In genomic region chr10:81167200-81168086, GRCm38 (mm10) we compare ENCODE assay signal across 8 mouse cellular contexts. TPM values are rescaled to one million over a fixed set of nuclear protein-coding genes. Genes with fewer than 3 reads are reported as not detected.
DNase-seq lines count a peak whose midpoint lies in the region; ATAC-seq and TF ChIP-seq lines count a peak whose summit lies in the region.

Gene Pias4 (minus strand): TSS chr10:81167923.

- peak; percentile 99 for DNase-seq in MEL (ENCODE audit: low read depth, low spot score)
- peak; percentile 100 for DNase-seq in cerebellum, adult 2 months
- peak; percentile 100 for DNase-seq in forebrain, postnatal 0 days
- DNase-seq in heart, postnatal 4 days = peak; percentile 100
- DNase-seq in layer of hippocampus, adult 8-10 months (ENCODE audit: low spot score in 2 of 2) = peak; percentile 100
- peak; percentile 99 for DNase-seq in ovary, adult 18-20 months (ENCODE audit: low spot score)
- DNase-seq in thymus, postnatal 0 days (ENCODE audit: low spot score) = peak; percentile 100

- TF ChIP-seq POLR2A in MEL (IDR thresholded peaks at IDR 0.05; ENCODE audit: control insufficient read depth in 1 of 2, insufficient read depth in 1 of 2, low read depth in 1 of 2, low read length in 2 of 2, poor library complexity in 1 of 2) = peak; percentile 72 to 76; a peak in 3 of 4 replicates
- TF ChIP-seq POLR2A in cerebellum, adult 2 months (IDR thresholded peaks at IDR 0.05; ENCODE audit: borderline replicate concordance, insufficient read depth, low read length) = peak; percentile 88

- WGBS in cerebellum, adult 2 months = under 1% methylated on average over 53 of the region's 64 CpGs
- under 1% methylated on average over 63 of the region's 64 CpGs for WGBS in forebrain, postnatal 0 days
- under 1% methylated on average over 59 of the region's 64 CpGs for WGBS in lung, embryonic 15.5 days

- H3K9me3 ChIP-seq in MEL (replicated peaks; ENCODE audit: insufficient read depth, low read length) = no peaks in the 10 kb centered on the region
- no peaks in the 10 kb centered on the region for H3K9me3 ChIP-seq in forebrain, postnatal 0 days (ENCODE audit: low read length)
- no peaks in the 10 kb centered on the region for H3K9me3 ChIP-seq in lung, embryonic 15.5 days

- peak within 1 kb of the TSS; percentile 89 for H3K9ac ChIP-seq in MEL (ENCODE audit: control insufficient read depth, low read depth, low read length, poor library complexity, severe bottlenecking)
- H3K9ac ChIP-seq in forebrain, postnatal 0 days = peak within 1 kb of the TSS; percentile 65
- peak within 1 kb of the TSS; percentile 78 for H3K9ac ChIP-seq in lung, embryonic 15.5 days

- H3K4me3 ChIP-seq in MEL (ENCODE audit: control insufficient read depth in 1 of 2, insufficient read depth in 1 of 2, low read depth in 2 of 2, low read length in 2 of 2) = peak within 1 kb of the TSS; percentile 91
- H3K4me3 ChIP-seq in cerebellum, adult 2 months (replicated peaks; ENCODE audit: insufficient read depth, low read depth, low read length) = peak within 1 kb of the TSS; percentile 99
- peak within 1 kb of the TSS; percentile 68 for H3K4me3 ChIP-seq in forebrain, postnatal 0 days (ENCODE audit: low read depth, low read length)
- peak within 1 kb of the TSS; percentile 80 for H3K4me3 ChIP-seq in lung, embryonic 15.5 days

- peak in 1 of 2 experiments; percentile 7; a peak in 1 of 4 replicates for TF ChIP-seq EP300 in MEL (IDR thresholded peaks at IDR 0.05; ENCODE audit: low read depth in 1 of 2, low read length in 2 of 2)

- ATAC-seq in forebrain, postnatal 0 days = peak; percentile 92
- peak; percentile 90 for ATAC-seq in lung, embryonic 15.5 days (ENCODE audit: borderline replicate concordance, extremely low read depth, low FRiP score, low TSS enrichment)

- no peak for TF ChIP-seq RAD21 in MEL (IDR thresholded peaks at IDR 0.05; ENCODE audit: low read depth, low read length)

- no peak for TF ChIP-seq CTCF in MEL (IDR thresholded peaks at IDR 0.05 in 2 of 3, conservative IDR thresholded peaks at IDR 0.05 in 1 of 3; ENCODE audit: control insufficient read depth in 1 of 3, insufficient read depth in 1 of 3, low read depth in 2 of 3, low read length in 3 of 3, poor library complexity in 1 of 3, severe bottlenecking in 1 of 3)
- no peak for TF ChIP-seq CTCF in cerebellum, adult 2 months (IDR thresholded peaks at IDR 0.05; ENCODE audit: borderline replicate concordance, insufficient read depth, low read depth, low read length)
- TF ChIP-seq CTCF in forebrain, postnatal 0 days (IDR thresholded peaks at IDR 0.05; ENCODE audit: low read depth) = no peak

- H3K4me2 ChIP-seq in forebrain, postnatal 0 days (ENCODE audit: low read depth) = peak within 1 kb of the TSS; percentile 78
- H3K4me2 ChIP-seq in lung, embryonic 15.5 days = peak within 1 kb of the TSS; percentile 77

- peak within 1 kb of the TSS; percentile 95 for H3K27ac ChIP-seq in MEL (ENCODE audit: control insufficient read depth, low read depth, low read length)
- H3K27ac ChIP-seq in cerebellum, adult 2 months (ENCODE audit: insufficient read depth, low read length) = peak within 1 kb of the TSS; percentile 48
- peak within 1 kb of the TSS; percentile 69 for H3K27ac ChIP-seq in forebrain, postnatal 0 days (ENCODE audit: low read depth, low read length)
- peak within 1 kb of the TSS; percentile 79 for H3K27ac ChIP-seq in lung, embryonic 15.5 days

- H3K36me3 ChIP-seq in MEL (ENCODE audit: control insufficient read depth in 1 of 2, insufficient read depth in 2 of 2, low read length in 2 of 2) = peaks cover 0 to 3% of the 10 kb centered on the region in 2 experiments; a peak in 2 of 4 replicates
- peaks cover 9% of the 10 kb centered on the region; the same call in 1 of the 2 replicates for H3K36me3 ChIP-seq in forebrain, postnatal 0 days (ENCODE audit: insufficient read depth)
- peaks cover 11% of the 10 kb centered on the region for H3K36me3 ChIP-seq in lung, embryonic 15.5 days

- no peaks in the 10 kb centered on the region for H3K27me3 ChIP-seq in MEL (ENCODE audit: control insufficient read depth in 1 of 2, insufficient read depth in 2 of 2, low read length in 2 of 2)
- H3K27me3 ChIP-seq in cerebellum, adult 2 months (ENCODE audit: control insufficient read depth, insufficient read depth, low read length) = no peaks in the 10 kb centered on the region
- H3K27me3 ChIP-seq in forebrain, postnatal 0 days (ENCODE audit: insufficient read depth, low read length) = no peaks in the 10 kb centered on the region
- H3K27me3 ChIP-seq in lung, embryonic 15.5 days = no peaks in the 10 kb centered on the region

- peaks cover 27% of the 10 kb centered on the region for H3K79me2 ChIP-seq in MEL (ENCODE audit: control insufficient read depth, insufficient read depth, low read length, poor library complexity)

- H3K4me1 ChIP-seq in MEL (ENCODE audit: control insufficient read depth in 1 of 2, insufficient read depth in 2 of 2, low read length in 2 of 2) = peaks cover 0 to 4% of the 10 kb centered on the region in 2 experiments; a peak in 1 of 4 replicates
- H3K4me1 ChIP-seq in cerebellum, adult 2 months (ENCODE audit: control insufficient read depth, insufficient read depth, low read length) = peaks cover 30% of the 10 kb centered on the region
- peaks cover 7% of the 10 kb centered on the region for H3K4me1 ChIP-seq in forebrain, postnatal 0 days (ENCODE audit: insufficient read depth)
- peaks cover 30% of the 10 kb centered on the region for H3K4me1 ChIP-seq in lung, embryonic 15.5 days

TF ChIP-seq in MEL, 35 proteins besides CTCF, POLR2A, EP300 and RAD21 (continues in another document):
- TF ChIP-seq USF2 (IDR thresholded peaks at IDR 0.05; ENCODE audit: borderline replicate concordance in 1 of 2, insufficient read depth in 1 of 2, low read depth in 1 of 2, low read length in 2 of 2) (peak; percentile 65 to 94; a peak in 3 of 4 replicates), JUND (IDR thresholded peaks at IDR 0.05; ENCODE audit: low read depth, low read length) (no peak), UBTF (IDR thresholded peaks at IDR 0.05; ENCODE audit: borderline replicate concordance, insufficient read depth, low read depth, low read length) (no peak), BHLHE40 (IDR thresholded peaks at IDR 0.05; ENCODE audit: borderline replicate concordance, low read depth, low read length) (peak; percentile 96), NELFE (IDR thresholded peaks at IDR 0.05; ENCODE audit: low read depth, low read length) (peak; percentile 80), ZNF384 (IDR thresholded peaks at IDR 0.05; ENCODE audit: low read depth, low read length) (no peak), ZC3H11A (IDR thresholded peaks at IDR 0.05; ENCODE audit: low read depth, low read length) (no peak), POLR2AphosphoS5 (IDR thresholded peaks at IDR 0.05; ENCODE audit: borderline replicate concordance, low read depth, low read length) (no peak), ETS1 (IDR thresholded peaks at IDR 0.05; ENCODE audit: low read depth, low read length) (no peak), MAFK (IDR thresholded peaks at IDR 0.05; ENCODE audit: borderline replicate concordance, low read depth, low read length) (no peak), ZKSCAN1 (IDR thresholded peaks at IDR 0.05; ENCODE audit: low read depth, low read length) (no peak), CHD1 (IDR thresholded peaks at IDR 0.05; ENCODE audit: low read depth, low read length) (no peak), E2F4 (IDR thresholded peaks at IDR 0.05; ENCODE audit: borderline replicate concordance, low read depth, low read length) (no peak), ZMIZ1 (IDR thresholded peaks at IDR 0.05; ENCODE audit: low read depth, low read length) (peak; percentile 8; the same call in 1 of the 2 replicates), SIN3A (IDR thresholded peaks at IDR 0.05; ENCODE audit: low read length) (peak; percentile 93), GATA1 (IDR thresholded peaks at IDR 0.05; ENCODE audit: low read depth, low read length) (no peak), MEF2A (IDR thresholded peaks at IDR 0.05; ENCODE audit: extremely low read depth, insufficient replicate concordance, low read depth, low read length, poor library complexity, severe bottlenecking) (no peak), USF1 (IDR thresholded peaks at IDR 0.05; ENCODE audit: low read depth, low read length) (peak; percentile 100), GABPA (IDR thresholded peaks at IDR 0.05; ENCODE audit: low read depth, low read length) (no peak), NRF1 (IDR thresholded peaks at IDR 0.05; ENCODE audit: insufficient read depth, low read depth, low read length, poor library complexity, severe bottlenecking) (peak; percentile 91), TAL1 (IDR thresholded peaks at IDR 0.05; ENCODE audit: low read length) (no peak), CHD2 (IDR thresholded peaks at IDR 0.05; ENCODE audit: low read length) (no peak), MAX (IDR thresholded peaks at IDR 0.05; ENCODE audit: low read length) (peak; percentile 89), KAT2A (conservative IDR thresholded peaks at IDR 0.05; ENCODE audit: low read depth, low read length) (no peak; the same call in 1 of the 2 replicates), TBP (IDR thresholded peaks at IDR 0.05; ENCODE audit: low read depth, low read length) (peak; percentile 88), POLR2AphosphoS2 (IDR thresholded peaks at IDR 0.05; ENCODE audit: low read length) (peak; percentile 51; the same call in 1 of the 2 replicates), ELF1 (IDR thresholded peaks at IDR 0.05; ENCODE audit: low read depth, low read length) (peak; percentile 14; the same call in 1 of the 2 replicates), MAZ (IDR thresholded peaks at IDR 0.05; ENCODE audit: low read depth, low read length) (no peak), MYB (IDR thresholded peaks at IDR 0.05; ENCODE audit: low read depth, low read length) (no peak), MYC (IDR thresholded peaks at IDR 0.05; ENCODE audit: low read depth, low read length) (no peak), HCFC1 (IDR thresholded peaks at IDR 0.05; ENCODE audit: low read depth, low read length) (peak; percentile 83)

RNA-seq across cellular contexts. Expression of gene Pias4, which starts in this region (rescaled TPM):
- total RNA-seq in MEL (2012; rRNA removed) = 19.5 and 21.0 TPM in 2 replicates
- polyA plus RNA-seq in MEL (2012; ENCODE audit: insufficient read depth in 1 of 2, insufficient read length in 2 of 2, low read depth in 1 of 2, low replicate concordance in 2 of 2, missing spikeins in 1 of 2) = 10 to 100 TPM in 1 of 2 experiments, not detected in 1; 40.4 TPM
- 34.8 and 36.0 TPM in 2 replicates for polyA plus RNA-seq in cerebellum, adult 2 months (2012; rRNA removed)
- 30.1 and 32.5 TPM in 2 replicates for total RNA-seq in forebrain, postnatal 0 days (2014; rRNA removed)
- 28.1 and 35.8 TPM in 2 replicates for polyA plus RNA-seq in forebrain, postnatal 0 days (2015; fragmentation: Nextera tagmentation; extraction: Ambion mirVana)
- total RNA-seq in heart, postnatal 4 days (2021) = 10 to 100 TPM; 17.5 to 18.6 TPM
- total RNA-seq in layer of hippocampus, adult 8-10 months (2022) = 10 to 100 TPM; 27.0 to 35.1 (median 31.7) TPM
- polyA plus RNA-seq in lung, embryonic 15.5 days (2015; fragmentation: Nextera tagmentation; extraction: Ambion mirVana) = 41.0 and 47.5 TPM in 2 replicates
- polyA plus RNA-seq in thymus, postnatal 0 days (2015; fragmentation: Nextera tagmentation; extraction: Ambion mirVana) = 37.3 and 39.0 TPM in 2 replicates

Comparison
In these comparisons a context has a peak if more than half of its experiments do, and no peak if none do; other contexts are left out.
1. Peak in every context shown above with its lines: DNase-seq, ATAC-seq, H3K4me3 ChIP-seq and H3K27ac ChIP-seq.